Mouse (Mus musculus) heart, postnatal 0 days (tissue): ENCODE data around the gene Hsfy2.

Experiments used
- CTCF ChIP-seq: IDR thresholded peaks from 2 replicates; pipeline ENCODE4 v1.5.1; 2016; ENCODE audit warnings: antibody characterized with exemption, control low read depth, low read depth
- EP300 ChIP-seq: IDR thresholded peaks from 2 replicates; pipeline ENCODE4 v1.6.1; 2016; ENCODE audit warnings: antibody characterized with exemption, low read depth

DNA sequence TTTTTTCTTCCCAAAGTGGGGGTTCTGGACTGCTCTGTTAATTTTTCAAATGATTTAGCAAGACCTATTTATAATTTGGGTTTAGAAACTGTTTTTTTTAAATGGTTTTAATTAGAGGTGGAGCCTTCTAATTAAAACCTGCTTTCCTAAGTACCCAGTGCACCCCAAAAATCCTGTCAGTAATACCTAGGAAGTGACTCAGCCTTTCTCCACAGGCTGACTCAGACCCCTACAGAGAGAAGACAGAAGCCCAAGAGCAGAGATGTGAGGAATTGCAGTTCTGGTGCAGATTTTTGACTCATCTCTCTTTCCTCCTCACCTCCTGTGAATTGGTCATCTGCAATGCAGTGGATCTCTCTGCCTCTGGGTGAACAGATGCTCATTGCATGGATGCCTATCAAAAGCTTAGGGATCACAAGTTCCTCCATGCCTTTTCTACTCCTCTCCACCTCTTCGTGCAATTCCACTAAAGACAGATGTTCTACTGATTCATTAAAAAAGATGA lies 47.9 kb upstream of the Hsfy2 start:
- no peak for TF ChIP-seq CTCF
- TF ChIP-seq EP300 = no peak
